Mouse (Mus musculus) thymus, adult 2 months (tissue): ENCODE data around the gene Clcnkb.
A peak's percentile ranks its signal among the peaks of the same experiment; 100 is the strongest.

Experiments used
- CTCF ChIP-seq: fragments of 200-500 bp; IDR thresholded peaks from 2 replicates; pipeline ENCODE4 v1.5.1; 2012; ENCODE audit warnings: mild to moderate bottlenecking, control low read depth, low read length, moderate library complexity, borderline replicate concordance; ENCODE audit not compliant: control insufficient read depth, poor library complexity, insufficient read depth; ENCODE audit errors: extremely low read depth
- POLR2A ChIP-seq: fragments of 200-500 bp; IDR thresholded peaks from 2 replicates; pipeline ENCODE4 v1.6.1; 2012; ENCODE audit warnings: mild to moderate bottlenecking, low read length, control low read depth, moderate library complexity; ENCODE audit not compliant: control insufficient read depth, poor library complexity, insufficient read depth; ENCODE audit errors: extremely low read depth

DNA sequence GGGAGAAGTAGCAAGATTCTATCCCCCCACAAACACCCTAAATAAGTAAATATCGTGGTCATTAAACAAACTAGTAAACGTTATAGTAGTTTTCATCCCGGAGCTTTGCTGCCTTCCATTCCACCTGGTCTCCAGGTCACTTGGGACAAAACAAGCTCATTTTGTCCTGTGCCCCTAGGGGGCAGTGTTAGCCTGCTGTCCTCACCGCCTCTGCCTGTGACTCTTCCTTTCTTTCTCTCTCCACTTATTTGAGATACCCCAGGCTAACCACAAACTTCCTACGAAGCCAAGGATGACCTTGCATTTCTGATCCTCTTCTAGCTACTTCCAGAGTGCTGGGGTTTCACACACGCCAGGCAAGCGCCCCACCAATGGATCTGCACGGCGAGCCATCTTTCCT lies 15.2 kb upstream of the Clcnkb start:
- no peak for TF ChIP-seq POLR2A
- peak; percentile 52; the same call in 1 of the 2 replicates for TF ChIP-seq CTCF
